Mouse (Mus musculus): ENCODE results near the gene Lsm2.

Lsm2 gene

GRCm38 (mm10) chr17:35016376-35016775, 34.7 kb downstream of the Lsm2 start, which contains the start of gene Vwa7:
Gene Vwa7, plus strand, starts transcription at chr17:35016579.
- no peak for DNase-seq

- DNase-seq, result no peak
Observed at GRCm38 (mm10) chr17:35016791-35017705, 35.4 kb downstream of the Lsm2 start.

- DNase-seq, result no peak
Observed at GRCm38 (mm10) chr17:35017706-35018030, 36.0 kb downstream of the Lsm2 start.

- DNase-seq, result no peak
Observed at GRCm38 (mm10) chr17:35018171-35018570, 36.5 kb downstream of the Lsm2 start.

GRCm38 (mm10) chr17:35019894-35020293, 38.2 kb downstream of the Lsm2 start:
- DNase-seq, result no peak

- DNase-seq, result no peak
Observed at GRCm38 (mm10) chr17:35020551-35020950, 38.9 kb downstream of the Lsm2 start.

- DNase-seq, result peak; percentile 73
Observed at GRCm38 (mm10) chr17:35021163-35021808, 39.6 kb downstream of the Lsm2 start.

- DNase-seq, result no peak
Observed at GRCm38 (mm10) chr17:35021842-35022477, 40.3 kb downstream of the Lsm2 start.

- DNase-seq, result no peak
Observed at GRCm38 (mm10) chr17:35022541-35023060, 40.9 kb downstream of the Lsm2 start.

- DNase-seq, result no peak
Observed at GRCm38 (mm10) chr17:35023221-35023620, 41.6 kb downstream of the Lsm2 start.

GRCm38 (mm10) chr17:35023756-35024155, 42.1 kb downstream of the Lsm2 start:
- DNase-seq, result no peak

- DNase-seq, result no peak
Observed at GRCm38 (mm10) chr17:35024261-35024660, 42.6 kb downstream of the Lsm2 start.

- no peak for DNase-seq
Observed at GRCm38 (mm10) chr17:35024691-35025488, 43.2 kb downstream of the Lsm2 start.

GRCm38 (mm10) chr17:35026206-35026605, 44.5 kb downstream of the Lsm2 start:
- DNase-seq, result no peak

- no peak for DNase-seq
Observed at GRCm38 (mm10) chr17:35027277-35028068, 45.8 kb downstream of the Lsm2 start, which contains the start of gene Sapcd1. Gene Sapcd1, minus strand, starts transcription at chr17:35028016.

- DNase-seq, result no peak
Observed at GRCm38 (mm10) chr17:35028315-35028714, 46.7 kb downstream of the Lsm2 start.

GRCm38 (mm10) chr17:35029691-35030532, 48.2 kb downstream of the Lsm2 start:
- no peak for DNase-seq

GRCm38 (mm10) chr17:35031272-35031671, 49.6 kb downstream of the Lsm2 start:
- no peak for DNase-seq

- DNase-seq, result no peak
Observed at GRCm38 (mm10) chr17:35031880-35032279, 50.2 kb downstream of the Lsm2 start.

- no peak for DNase-seq
Observed at GRCm38 (mm10) chr17:35032323-35032870, 50.7 kb downstream of the Lsm2 start.
